Mouse (Mus musculus): ENCODE results near the gene Ak8. TPM values are rescaled to one million over a fixed set of nuclear protein-coding genes. Genes with fewer than 3 reads are reported as not detected.
A peak's percentile ranks its signal among the peaks of the same experiment; 100 is the strongest.

Ak8 gene
- total and polyA plus RNA-seq, 3 experiments, result 0.59 TPM; not detected in 2

DNA sequence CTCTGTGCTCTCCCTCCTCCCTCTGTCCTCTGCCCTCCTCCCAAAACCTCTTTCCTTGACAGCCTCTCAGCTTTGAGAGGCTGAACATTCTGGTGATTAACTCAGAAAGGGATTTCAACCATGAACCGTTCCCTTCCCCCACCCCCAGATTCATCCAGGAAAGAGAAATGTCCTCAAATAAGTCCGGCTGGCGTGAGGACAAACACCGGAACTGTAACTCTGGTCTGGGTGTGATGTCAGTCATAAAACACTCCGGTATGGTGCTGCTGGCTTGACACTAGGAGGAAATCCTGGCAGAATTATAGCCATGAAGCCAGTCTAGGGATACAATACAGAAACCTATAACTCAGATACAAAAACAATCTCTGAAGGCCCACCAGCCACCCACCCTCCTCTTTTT, 70.7 kb downstream of the Ak8 start:
- TF ChIP-seq CTCF (IDR thresholded peaks at IDR 0.05) (no peak), EP300 (IDR thresholded peaks at IDR 0.05; ENCODE audit: insufficient read depth, low read depth, low read length) (no peak), POLR2A (IDR thresholded peaks at IDR 0.05; ENCODE audit: insufficient read depth, low read depth, low read length) (no peak)
- Histone ChIP-seq H3K4me1 (ENCODE audit: control insufficient read depth, insufficient read depth, low read length) (peaks cover 3% of the 10 kb centered on the region), H3K36me3 (ENCODE audit: control insufficient read depth, insufficient read depth, low read length) (peaks cover 2% of the 10 kb centered on the region; the same call in 1 of the 2 replicates), H3K79me2 (replicated peaks; ENCODE audit: control insufficient read depth, insufficient read depth, low read length) (no peaks in the 10 kb centered on the region), H3K4me3 (peak overlapping the region; percentile 10; the same call in 1 of the 2 replicates), H3K27me3 (ENCODE audit: control insufficient read depth, insufficient read depth, low read length) (no peaks in the 10 kb centered on the region; the same call in 1 of the 2 replicates), H3K9ac (ENCODE audit: low read depth, low read length) (no peak overlapping the region), H3K27ac (no peak overlapping the region)
- DNase-seq, result peak in 1 of 2 experiments; percentile 9
- 4% methylated on average over 5 of the region's 5 CpGs for WGBS
- intact Hi-C loops (cut with DNase I), result no loop called here

DNA sequence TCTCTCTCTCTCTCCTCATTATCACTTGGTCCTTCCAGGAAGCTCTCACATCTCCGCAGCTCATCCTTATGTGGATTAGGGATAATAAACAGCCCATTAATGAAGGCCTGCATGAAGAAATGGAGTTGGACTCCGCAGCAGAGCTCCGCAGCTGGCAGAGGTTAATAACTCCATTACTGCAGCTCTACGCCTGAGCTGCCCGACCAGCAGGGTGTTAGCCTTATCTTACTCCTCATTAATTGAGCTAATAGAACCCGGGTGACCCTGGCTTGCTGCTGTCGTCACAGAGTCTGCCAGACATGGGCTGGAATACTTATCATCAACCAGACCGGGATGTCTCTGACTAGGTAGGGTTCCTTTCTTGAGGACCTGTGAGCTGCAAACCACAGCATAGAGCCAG, 74.1 kb downstream of the Ak8 start:
- TF ChIP-seq POLR2A (IDR thresholded peaks at IDR 0.05; ENCODE audit: insufficient read depth, low read depth, low read length) (no peak), EP300 (IDR thresholded peaks at IDR 0.05; ENCODE audit: insufficient read depth, low read depth, low read length) (no peak), CTCF (IDR thresholded peaks at IDR 0.05) (no peak)
- Histone ChIP-seq H3K9ac (ENCODE audit: low read depth, low read length) (no peak overlapping the region), H3K36me3 (ENCODE audit: control insufficient read depth, insufficient read depth, low read length) (peaks cover 2% of the 10 kb centered on the region; the same call in 1 of the 2 replicates), H3K27ac (no peak overlapping the region), H3K27me3 (ENCODE audit: control insufficient read depth, insufficient read depth, low read length) (no peaks in the 10 kb centered on the region; the same call in 1 of the 2 replicates), H3K4me3 (no peak overlapping the region), H3K4me1 (ENCODE audit: control insufficient read depth, insufficient read depth, low read length) (peaks cover 3% of the 10 kb centered on the region), H3K79me2 (replicated peaks; ENCODE audit: control insufficient read depth, insufficient read depth, low read length) (no peaks in the 10 kb centered on the region)
- DNase-seq, result no peak
- intact Hi-C loops (cut with DNase I), result no loop called here
- WGBS, result 62% methylated on average over 8 of the region's 8 CpGs

DNA sequence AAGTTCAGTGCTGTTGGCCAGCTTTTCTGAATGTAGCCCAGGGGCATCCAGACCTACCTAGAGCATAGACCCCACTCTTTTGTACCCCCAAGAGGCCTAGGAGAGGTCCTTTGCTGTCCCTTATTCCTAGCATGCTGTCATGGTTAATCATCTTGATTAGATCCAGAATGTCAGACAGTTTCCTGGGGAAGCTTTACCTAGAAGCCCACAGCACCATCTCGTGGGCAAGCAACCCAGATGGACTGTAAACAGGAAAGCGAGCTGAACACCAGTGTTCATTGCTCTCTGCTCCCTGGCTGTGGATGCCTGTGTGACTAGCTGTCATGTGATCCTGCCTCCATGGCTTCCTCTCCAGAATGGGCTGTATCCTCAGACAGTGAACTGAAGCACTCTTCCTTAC, 76.8 kb downstream of the Ak8 start:
- Histone ChIP-seq H3K9ac (ENCODE audit: low read depth, low read length) (no peak overlapping the region), H3K27me3 (ENCODE audit: control insufficient read depth, insufficient read depth, low read length) (no peaks in the 10 kb centered on the region), H3K4me3 (no peak overlapping the region), H3K36me3 (ENCODE audit: control insufficient read depth, insufficient read depth, low read length) (no peaks in the 10 kb centered on the region), H3K79me2 (replicated peaks; ENCODE audit: control insufficient read depth, insufficient read depth, low read length) (no peaks in the 10 kb centered on the region), H3K4me1 (ENCODE audit: control insufficient read depth, insufficient read depth, low read length) (no peaks in the 10 kb centered on the region), H3K27ac (no peak overlapping the region)
- no peak for TF ChIP-seq POLR2A (IDR thresholded peaks at IDR 0.05; ENCODE audit: insufficient read depth, low read depth, low read length)
- TF ChIP-seq EP300 (IDR thresholded peaks at IDR 0.05; ENCODE audit: insufficient read depth, low read depth, low read length), result no peak
- no peak for TF ChIP-seq CTCF (IDR thresholded peaks at IDR 0.05)
- intact Hi-C loops (cut with DNase I), result no loop called here
- 64% methylated on average over 2 of the region's 2 CpGs for WGBS
- no peak for DNase-seq

DNA sequence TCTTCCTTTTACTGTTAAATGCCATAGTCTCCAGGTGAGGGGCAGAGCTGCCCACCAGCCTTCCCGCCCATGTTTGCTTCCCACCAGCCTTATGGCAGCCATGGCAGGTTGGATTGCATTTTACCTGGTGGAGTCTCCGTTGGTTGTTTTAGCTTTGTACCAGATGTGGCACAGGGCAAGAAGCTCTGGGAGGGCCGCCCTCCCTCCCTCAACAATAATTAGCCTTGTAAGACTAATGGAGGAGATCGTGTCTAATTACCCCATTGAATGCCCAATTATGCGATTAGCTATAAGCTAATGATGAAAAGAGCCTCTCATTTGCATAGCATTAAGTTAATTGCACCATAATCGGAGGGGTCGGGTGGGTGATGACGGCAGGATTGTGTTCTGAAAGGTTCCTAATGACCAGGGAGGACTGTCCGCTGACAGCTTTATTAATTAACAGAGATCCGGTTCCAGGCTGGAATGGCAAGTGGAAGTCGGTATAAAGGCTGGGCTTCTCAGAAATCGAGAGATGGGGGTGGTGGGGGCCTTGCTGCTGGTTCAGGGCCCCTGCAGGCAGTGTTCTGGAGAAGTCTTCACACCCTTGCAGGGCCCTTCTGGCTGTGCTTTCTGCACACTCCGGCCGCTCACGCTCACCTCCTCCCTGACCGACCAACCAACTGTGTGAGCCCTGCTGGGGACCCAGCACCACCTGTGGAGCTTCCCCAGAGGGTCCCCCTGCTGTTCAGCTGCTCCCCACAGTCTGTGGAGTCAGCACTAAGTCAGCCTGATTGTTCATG, 80.2 kb downstream of the Ak8 start:
- Histone ChIP-seq H3K36me3 (ENCODE audit: control insufficient read depth, insufficient read depth, low read length) (no peaks in the 10 kb centered on the region), H3K27me3 (ENCODE audit: control insufficient read depth, insufficient read depth, low read length) (no peaks in the 10 kb centered on the region), H3K4me3 (no peak overlapping the region), H3K79me2 (replicated peaks; ENCODE audit: control insufficient read depth, insufficient read depth, low read length) (no peaks in the 10 kb centered on the region), H3K9ac (ENCODE audit: low read depth, low read length) (no peak overlapping the region), H3K27ac (no peak overlapping the region), H3K4me1 (ENCODE audit: control insufficient read depth, insufficient read depth, low read length) (no peaks in the 10 kb centered on the region)
- intact Hi-C loops (cut with DNase I), result no loop called here
- WGBS, result 79% methylated on average over 16 of the region's 16 CpGs
- no peak for DNase-seq
- TF ChIP-seq POLR2A (IDR thresholded peaks at IDR 0.05; ENCODE audit: insufficient read depth, low read depth, low read length) (no peak), EP300 (IDR thresholded peaks at IDR 0.05; ENCODE audit: insufficient read depth, low read depth, low read length) (no peak), CTCF (IDR thresholded peaks at IDR 0.05) (no peak)

DNA sequence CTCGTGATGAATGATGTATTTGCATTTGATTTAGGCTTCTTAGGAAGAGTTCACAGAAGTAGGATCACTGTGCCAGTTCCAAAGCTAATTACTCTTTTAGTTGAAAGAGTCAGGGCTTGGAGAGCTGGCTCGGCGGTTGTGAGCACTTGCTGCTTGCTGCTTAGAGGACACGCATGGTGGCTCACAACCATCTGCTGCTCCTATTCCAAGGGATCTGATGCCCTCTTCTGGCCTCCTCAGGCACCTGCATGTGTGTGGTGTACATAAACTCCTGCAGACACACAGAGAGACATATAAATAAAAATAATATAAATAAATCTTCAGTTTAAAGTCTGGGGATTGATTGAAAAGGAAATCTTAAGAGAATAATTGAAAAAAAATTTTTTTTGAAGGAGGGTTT, 81.3 kb downstream of the Ak8 start:
- DNase-seq, result no peak
- TF ChIP-seq POLR2A (IDR thresholded peaks at IDR 0.05; ENCODE audit: insufficient read depth, low read depth, low read length) (no peak), CTCF (IDR thresholded peaks at IDR 0.05) (no peak), EP300 (IDR thresholded peaks at IDR 0.05; ENCODE audit: insufficient read depth, low read depth, low read length) (no peak)
- Histone ChIP-seq H3K4me1 (ENCODE audit: control insufficient read depth, insufficient read depth, low read length) (no peaks in the 10 kb centered on the region), H3K27ac (no peak overlapping the region), H3K79me2 (replicated peaks; ENCODE audit: control insufficient read depth, insufficient read depth, low read length) (no peaks in the 10 kb centered on the region), H3K36me3 (ENCODE audit: control insufficient read depth, insufficient read depth, low read length) (no peaks in the 10 kb centered on the region), H3K9ac (ENCODE audit: low read depth, low read length) (no peak overlapping the region), H3K4me3 (no peak overlapping the region), H3K27me3 (ENCODE audit: control insufficient read depth, insufficient read depth, low read length) (no peaks in the 10 kb centered on the region)
- intact Hi-C loops (cut with DNase I), result no loop called here
- 94% methylated on average over 4 of the region's 4 CpGs for WGBS

DNA sequence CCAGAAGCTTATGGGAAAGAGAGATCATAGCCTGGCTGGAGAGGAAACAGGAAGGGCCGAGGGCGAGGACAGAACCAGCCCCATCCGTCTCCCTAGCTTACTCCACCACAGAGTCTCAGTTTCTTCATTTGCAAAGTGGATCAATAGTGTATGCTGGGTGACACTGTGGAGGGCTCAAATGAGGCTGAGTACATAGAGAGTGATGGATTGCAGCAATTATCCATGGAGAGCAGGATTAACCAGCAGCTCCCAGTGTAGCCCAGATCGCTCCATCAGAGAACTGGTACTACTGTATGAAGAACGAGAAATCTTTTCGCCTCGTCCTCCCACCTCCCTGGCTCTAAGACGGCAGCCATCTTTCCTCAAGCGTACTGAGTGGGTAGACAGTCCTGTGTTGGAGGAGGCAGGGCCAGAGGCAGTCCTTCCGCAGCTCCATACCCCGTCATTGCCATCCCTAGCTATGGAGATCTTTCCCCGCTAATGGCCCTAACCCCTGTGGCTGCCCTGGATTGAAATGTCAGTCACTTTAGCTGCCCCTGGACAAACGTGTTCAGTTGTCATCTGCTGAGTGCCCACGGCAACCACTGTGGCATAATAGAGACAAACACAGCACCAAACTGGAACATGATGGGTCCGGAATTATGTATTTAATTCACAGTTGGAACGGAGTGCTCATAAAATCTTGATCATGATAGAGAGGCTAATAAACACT, 86.5 kb downstream of the Ak8 start:
- Histone ChIP-seq H3K36me3 (ENCODE audit: control insufficient read depth, insufficient read depth, low read length) (no peaks in the 10 kb centered on the region), H3K27ac (no peak overlapping the region), H3K4me1 (ENCODE audit: control insufficient read depth, insufficient read depth, low read length) (no peaks in the 10 kb centered on the region), H3K79me2 (replicated peaks; ENCODE audit: control insufficient read depth, insufficient read depth, low read length) (no peaks in the 10 kb centered on the region), H3K9ac (ENCODE audit: low read depth, low read length) (no peak overlapping the region), H3K27me3 (ENCODE audit: control insufficient read depth, insufficient read depth, low read length) (no peaks in the 10 kb centered on the region), H3K4me3 (no peak overlapping the region)
- intact Hi-C loops (cut with DNase I), result no loop called here
- no peak for DNase-seq
- 77% methylated on average over 16 of the region's 16 CpGs for WGBS
- TF ChIP-seq POLR2A (IDR thresholded peaks at IDR 0.05; ENCODE audit: insufficient read depth, low read depth, low read length) (no peak), CTCF (IDR thresholded peaks at IDR 0.05) (no peak), EP300 (IDR thresholded peaks at IDR 0.05; ENCODE audit: insufficient read depth, low read depth, low read length) (no peak)
